Mouse (Mus musculus) neural tube, embryonic 11.5 days (tissue): ENCODE results near the gene Atf6b. TPM values are rescaled to one million over a fixed set of nuclear protein-coding genes. Genes with fewer than 3 reads are reported as not detected.
A peak's percentile ranks its signal among the peaks of the same experiment; 100 is the strongest.

Experiments used
- ATAC-seq: fragments of 200-750 bp; cut with Nextera tagmentation; 2 replicates; pipeline ENCODE4 v1.8.0; 2017; ENCODE audit warnings: moderate number of reproducible peaks, mild to moderate bottlenecking, moderate TSS enrichment, moderate library complexity; ENCODE audit not compliant: insufficient read depth, low FRiP score, low TSS enrichment
- DNase-seq: peaks from one replicate; pipeline ENCODE4 v3.0.0-alpha.2; 2015; ENCODE audit warnings: low spot score
- H3K27ac ChIP-seq: fragments of 300-500 bp; sonication (generic); 2 replicates; pipeline ENCODE4 v1.5.1; 2014; ENCODE audit warnings: low read depth, mild to moderate bottlenecking, low read length
- H3K27me3 ChIP-seq: fragments of 300-500 bp; sonication (generic); 2 replicates; pipeline ENCODE4 v1.6.1; 2014; ENCODE audit warnings: mild to moderate bottlenecking, low read length, mixed read lengths; ENCODE audit not compliant: control insufficient read depth, insufficient read depth
- H3K36me3 ChIP-seq: fragments of 300-500 bp; sonication (generic); 2 replicates; pipeline ENCODE4 v1.6.1; 2014; ENCODE audit warnings: mild to moderate bottlenecking, low read length, moderate library complexity, mixed read lengths; ENCODE audit not compliant: control insufficient read depth, insufficient read depth
- H3K4me1 ChIP-seq: fragments of 300-500 bp; sonication (generic); 2 replicates; pipeline ENCODE4 v1.6.1; 2014; ENCODE audit warnings: low read length, mixed read lengths; ENCODE audit not compliant: control insufficient read depth, insufficient read depth
- H3K4me2 ChIP-seq: fragments of 300-500 bp; sonication (generic); 2 replicates; pipeline ENCODE4 v1.6.1; 2014; ENCODE audit warnings: low read depth, mild to moderate bottlenecking, moderate library complexity
- H3K4me3 ChIP-seq: fragments of 300-500 bp; sonication (generic); 2 replicates; pipeline ENCODE4 v1.5.1; 2014; ENCODE audit warnings: low read depth, low read length
- H3K9ac ChIP-seq: fragments of 300-500 bp; sonication (generic); 2 replicates; pipeline ENCODE4 v1.6.1; 2014; ENCODE audit warnings: mild to moderate bottlenecking, low read length
- H3K9me3 ChIP-seq: fragments of 300-500 bp; sonication (generic); 2 replicates; pipeline ENCODE4 v1.6.1; 2016; ENCODE audit warnings: low read length; ENCODE audit not compliant: control insufficient read depth
- WGBS: fragments of 180-500 bp; shearing (Covaris S2); extraction: QIAGEN DNeasy Blood & Tissue Kit; methylation state at CpG from one replicate; pipeline ENCODE4 v1.1.7; 2014; 5-methylcytosine and 5-hydroxymethylcytosine counted together
- polyA plus RNA-seq: library from polyadenylated mRNA; unstranded; fragments of >200 nt; fragmentation: Nextera tagmentation; extraction: Ambion mirVana; gene quantifications from 2 replicates; pipeline ENCODE4 v1.2.1, GENCODE M21; 2014

Gene Atf6b
- polyA plus RNA-seq, 1 experiment from 2014 or later, result 88.4 TPM

DNA sequence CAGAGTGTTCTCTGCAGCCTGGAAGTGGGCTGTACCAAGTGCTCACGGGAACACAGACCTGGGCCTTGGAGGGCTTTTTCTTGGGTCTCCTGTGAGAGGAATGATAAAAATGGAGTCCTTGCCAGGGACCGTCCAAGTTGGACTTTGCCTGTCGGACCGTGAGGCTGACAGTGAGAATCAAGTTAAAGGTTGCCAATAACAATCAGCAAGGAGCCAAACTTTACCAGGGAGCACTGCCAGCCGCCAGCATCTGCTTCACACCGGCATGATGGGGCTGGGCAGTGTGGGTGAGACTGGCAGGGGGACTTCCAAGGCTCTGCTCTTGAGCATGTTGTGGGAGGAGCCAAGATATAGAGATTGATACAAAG, 29.1 kb downstream of the Atf6b start:
- DNase-seq (no peak), ATAC-seq (no peak)
- H3K36me3 ChIP-seq, result no peaks in the 10 kb centered on the region
- H3K4me2 ChIP-seq, result no peak overlapping the region
- H3K9ac ChIP-seq, result no peak overlapping the region
- H3K27ac ChIP-seq, result no peak overlapping the region
- 81% methylated on average over 6 of the region's 6 CpGs for WGBS
- H3K4me1 ChIP-seq, result peaks cover 5% of the 10 kb centered on the region; the same call in 1 of the 2 replicates
- H3K4me3 ChIP-seq, result no peak overlapping the region
- H3K27me3 ChIP-seq, result peaks cover 28% of the 10 kb centered on the region
- H3K9me3 ChIP-seq, result no peaks in the 10 kb centered on the region

GRCm38 (mm10) chr17:34676671-34677070, 29.7 kb downstream of the Atf6b start:
- no peak for DNase-seq
- no peak overlapping the region for H3K4me2 ChIP-seq
- H3K27me3 ChIP-seq, result peaks cover 22% of the 10 kb centered on the region
- H3K9ac ChIP-seq, result no peak overlapping the region
- H3K4me3 ChIP-seq, result no peak overlapping the region
- no peak for ATAC-seq
- no peaks in the 10 kb centered on the region for H3K36me3 ChIP-seq
- WGBS, result 80% methylated on average over 12 of the region's 12 CpGs
- 0 out of 2 replicates have a peak, but pooled peaks cover 2% of the 10 kb centered on the region for H3K4me1 ChIP-seq
- H3K9me3 ChIP-seq, result no peaks in the 10 kb centered on the region
- no peak overlapping the region for H3K27ac ChIP-seq

GRCm38 (mm10) chr17:34680191-34680590, 33.2 kb downstream of the Atf6b start:
- Histone ChIP-seq H3K36me3 (no peaks in the 10 kb centered on the region), H3K4me3 (no peak overlapping the region), H3K4me2 (no peak overlapping the region), H3K27me3 (no peaks in the 10 kb centered on the region), H3K9ac (no peak overlapping the region), H3K27ac (no peak overlapping the region), H3K4me1 (no peaks in the 10 kb centered on the region), H3K9me3 (no peaks in the 10 kb centered on the region)
- no peak for DNase-seq
- WGBS, result 84% methylated on average over 26 of the region's 26 CpGs
- ATAC-seq, result no peak

DNA sequence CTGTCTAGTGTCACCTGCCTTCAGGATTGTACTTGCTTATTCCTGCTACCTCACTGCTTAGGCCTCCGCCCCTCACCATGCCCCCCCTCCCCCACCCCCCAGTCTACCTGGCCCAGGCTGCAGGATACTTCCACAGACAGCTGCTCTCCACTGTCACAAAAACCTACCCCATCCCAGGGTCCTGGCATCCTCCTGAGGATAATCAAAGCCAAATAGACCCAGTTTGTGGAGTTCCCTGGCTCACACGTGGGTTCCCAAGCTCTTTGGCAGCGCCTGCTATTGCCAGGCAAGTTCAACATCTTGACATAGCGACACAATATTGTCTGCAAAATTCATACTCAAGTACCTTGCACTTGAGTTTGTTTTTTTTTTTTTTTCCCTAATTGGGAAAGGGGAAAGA, 33.7 kb downstream of the Atf6b start:
- ATAC-seq (no peak), DNase-seq (no peak)
- H3K9ac ChIP-seq, result no peak overlapping the region
- no peaks in the 10 kb centered on the region for H3K36me3 ChIP-seq
- H3K4me3 ChIP-seq, result no peak overlapping the region
- no peaks in the 10 kb centered on the region for H3K9me3 ChIP-seq
- no peaks in the 10 kb centered on the region for H3K27me3 ChIP-seq
- no peak overlapping the region for H3K27ac ChIP-seq
- 95% methylated on average over 4 of the region's 4 CpGs for WGBS
- no peak overlapping the region for H3K4me2 ChIP-seq
- H3K4me1 ChIP-seq, result no peaks in the 10 kb centered on the region

GRCm38 (mm10) chr17:34681132-34681571, 34.2 kb downstream of the Atf6b start:
- H3K4me3 ChIP-seq, result no peak overlapping the region
- H3K27me3 ChIP-seq, result no peaks in the 10 kb centered on the region
- H3K36me3 ChIP-seq, result no peaks in the 10 kb centered on the region
- DNase-seq, result no peak
- H3K4me2 ChIP-seq, result no peak overlapping the region
- WGBS, result 79% methylated on average over 17 of the region's 17 CpGs
- ATAC-seq, result no peak
- no peak overlapping the region for H3K9ac ChIP-seq
- no peak overlapping the region for H3K27ac ChIP-seq
- H3K9me3 ChIP-seq, result no peaks in the 10 kb centered on the region
- H3K4me1 ChIP-seq, result no peaks in the 10 kb centered on the region

GRCm38 (mm10) chr17:34681881-34682536, 35.1 kb downstream of the Atf6b start:
- no peak for DNase-seq
- ATAC-seq, result no peak
- 80% methylated on average over 10 of the region's 11 CpGs for WGBS

GRCm38 (mm10) chr17:34683179-34683578, 36.2 kb downstream of the Atf6b start:
- no peaks in the 10 kb centered on the region for H3K36me3 ChIP-seq
- no peaks in the 10 kb centered on the region for H3K9me3 ChIP-seq
- no peak overlapping the region for H3K9ac ChIP-seq
- ATAC-seq, result no peak
- H3K27me3 ChIP-seq, result no peaks in the 10 kb centered on the region
- no peak overlapping the region for H3K4me3 ChIP-seq
- H3K4me2 ChIP-seq, result no peak overlapping the region
- 77% methylated on average over 8 of the region's 8 CpGs for WGBS
- H3K27ac ChIP-seq, result no peak overlapping the region
- DNase-seq, result no peak
- H3K4me1 ChIP-seq, result no peaks in the 10 kb centered on the region

More at GRCm38 (mm10) chr17:34681881-34682536, 35.1 kb downstream of the Atf6b start:
- Histone ChIP-seq H3K27me3 (no peaks in the 10 kb centered on the region), H3K4me3 (no peak overlapping the region), H3K27ac (no peak overlapping the region), H3K36me3 (no peaks in the 10 kb centered on the region), H3K9me3 (no peaks in the 10 kb centered on the region), H3K4me2 (no peak overlapping the region), H3K4me1 (no peaks in the 10 kb centered on the region), H3K9ac (peak overlapping the region; percentile 1; the same call in 1 of the 2 replicates)

- Histone ChIP-seq H3K27ac (no peak overlapping the region), H3K36me3 (no peaks in the 10 kb centered on the region), H3K27me3 (no peaks in the 10 kb centered on the region), H3K4me2 (no peak overlapping the region), H3K9ac (no peak overlapping the region), H3K4me1 (no peaks in the 10 kb centered on the region), H3K9me3 (no peaks in the 10 kb centered on the region), H3K4me3 (no peak overlapping the region)
- WGBS, result 73% methylated on average over 10 of the region's 10 CpGs
- DNase-seq (no peak), ATAC-seq (no peak)
These were observed 36.8 kb downstream of the Atf6b start for GRCm38 (mm10) chr17:34683686-34684220.

DNA sequence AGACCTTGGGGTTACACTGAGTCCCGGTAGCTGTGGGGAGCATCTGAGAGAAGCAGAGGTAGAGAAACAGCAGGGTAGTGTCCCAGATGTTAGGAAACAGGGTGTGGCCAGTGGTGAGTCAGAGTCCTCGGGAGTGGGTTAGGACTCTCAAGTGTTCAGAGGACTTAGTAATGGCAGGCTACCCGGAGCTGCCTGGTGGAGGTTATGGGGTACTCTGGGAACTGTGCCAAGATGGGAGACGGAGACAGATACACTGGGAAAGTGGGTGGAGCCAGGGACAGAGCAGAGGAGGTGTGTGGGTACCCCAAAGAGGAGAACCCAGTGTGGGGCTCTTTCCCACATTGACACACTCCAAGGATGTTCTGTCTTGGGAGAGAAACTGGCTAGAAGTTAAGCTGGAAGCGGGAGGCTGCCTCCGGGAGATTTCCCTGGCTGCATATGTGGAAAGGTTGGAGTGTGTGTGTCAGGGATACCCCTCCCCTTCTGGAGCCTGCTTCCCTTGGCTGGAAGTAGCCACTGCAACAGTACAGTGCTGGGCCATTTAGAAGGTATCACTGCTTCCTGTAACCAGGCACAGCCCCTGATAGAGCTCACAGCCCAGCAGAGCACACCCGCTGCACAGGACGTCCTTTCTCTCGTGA, 37.4 kb downstream of the Atf6b start:
- Histone ChIP-seq H3K9ac (no peak overlapping the region), H3K4me2 (no peak overlapping the region), H3K27me3 (no peaks in the 10 kb centered on the region), H3K27ac (no peak overlapping the region), H3K9me3 (no peaks in the 10 kb centered on the region), H3K4me1 (no peaks in the 10 kb centered on the region), H3K36me3 (no peaks in the 10 kb centered on the region), H3K4me3 (no peak overlapping the region)
- DNase-seq (no peak), ATAC-seq (no peak)
- WGBS, result 82% methylated on average over 9 of the region's 9 CpGs
